Mouse (Mus musculus) adrenal gland (tissue): ENCODE measurements around the gene Gm5773.
"Not testable (repeated sequence)": the region's sequence is repeated elsewhere in the genome, so short reads cannot be mapped to it uniquely, and the experiment has no call there.

ENCODE experiments used
- intact Hi-C: fragments of 180-260 bp; cut with DNase I; formaldehyde crosslinking; loops from one replicate; pipeline ENCODE4 v1.15.1; 2025
- long read RNA-seq, 2 experiments: library from polyadenylated mRNA; unstranded; transcript quantifications; one replicate each; pipeline ENCODE4 v2.0.0; 2020; ENCODE audit warnings: borderline replicate concordance in 1 of 2; ENCODE audit not compliant: insufficient replicate concordance in 1 of 2

Gm5773 gene
- long read RNA-seq, experiment 1: 0 reads
- long read RNA-seq, experiment 2: 0 reads

DNA sequence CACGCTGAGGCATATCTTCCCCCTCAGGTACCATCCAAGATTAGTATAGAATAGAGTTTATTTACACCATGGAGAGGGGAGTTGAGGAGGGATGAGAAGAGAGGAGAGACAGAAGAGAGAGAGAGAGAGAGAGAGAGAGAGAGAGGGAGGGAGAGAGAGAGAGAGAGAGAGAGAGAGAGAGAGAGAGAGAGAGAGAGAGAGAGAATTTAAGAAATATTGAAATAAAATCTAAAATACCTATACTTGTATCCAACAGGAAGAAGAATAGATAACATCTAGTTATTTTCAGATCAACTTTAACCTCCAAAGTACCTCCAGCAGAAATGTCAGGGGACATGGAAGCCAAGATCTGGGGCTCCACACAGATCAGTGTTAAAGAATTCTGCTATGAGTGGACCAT, at the start of gene Gm5773:
Gm5773 (plus strand) TSS at position 301 of the 400 bp plus-strand sequence.
- intact Hi-C loops: not testable (repeated sequence)

GRCm38 (mm10) chr3:93745475-93745874, 27.3 kb upstream of the Gm5773 start:
- intact Hi-C loops: not testable (repeated sequence)

DNA sequence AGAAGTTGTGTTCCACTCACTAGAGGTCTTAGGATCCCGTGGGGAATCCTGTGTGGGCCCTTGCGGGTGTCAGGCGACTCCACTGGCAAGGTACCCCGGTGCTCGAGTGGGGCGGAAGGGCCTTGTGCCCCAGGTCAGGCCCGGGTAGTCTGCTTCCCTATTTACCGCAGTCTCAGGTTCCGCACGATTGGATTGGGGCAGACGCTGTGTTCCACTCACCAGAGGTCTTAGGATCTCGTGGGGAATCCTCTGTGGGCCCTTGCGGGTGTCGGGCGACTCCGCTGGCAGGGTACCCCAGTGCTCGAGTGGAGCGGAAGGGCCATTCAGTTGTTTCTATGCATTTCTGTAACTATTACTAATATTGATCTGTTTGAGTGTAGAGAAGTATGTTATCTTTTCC, 18.8 kb upstream of the Gm5773 start:
- intact Hi-C loops: not testable (repeated sequence)

DNA sequence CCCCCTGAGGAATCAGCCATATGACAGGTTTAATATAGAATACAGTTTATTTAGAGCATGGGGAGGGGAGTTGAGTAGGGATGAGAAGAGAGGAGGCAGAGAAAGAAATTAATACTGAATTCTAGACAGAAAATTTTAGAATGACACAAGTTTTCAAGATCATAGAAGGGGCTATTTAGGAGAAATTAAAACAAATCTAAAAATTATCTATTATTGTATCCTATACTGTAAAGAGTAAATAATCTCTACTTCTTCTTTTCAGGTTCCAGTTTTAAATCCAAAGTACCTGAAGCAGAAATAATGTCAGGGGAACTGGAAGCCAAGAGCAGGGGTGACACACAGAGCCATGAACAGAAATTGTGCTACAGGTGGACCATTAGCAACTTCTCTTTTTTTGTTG, 23.3 kb downstream of the Gm5773 start, which contains the start of gene Tdpoz4:
Tdpoz4 (plus strand) TSS at position 301 of the 400 bp plus-strand sequence.
- intact Hi-C loops: not testable (repeated sequence)

DNA sequence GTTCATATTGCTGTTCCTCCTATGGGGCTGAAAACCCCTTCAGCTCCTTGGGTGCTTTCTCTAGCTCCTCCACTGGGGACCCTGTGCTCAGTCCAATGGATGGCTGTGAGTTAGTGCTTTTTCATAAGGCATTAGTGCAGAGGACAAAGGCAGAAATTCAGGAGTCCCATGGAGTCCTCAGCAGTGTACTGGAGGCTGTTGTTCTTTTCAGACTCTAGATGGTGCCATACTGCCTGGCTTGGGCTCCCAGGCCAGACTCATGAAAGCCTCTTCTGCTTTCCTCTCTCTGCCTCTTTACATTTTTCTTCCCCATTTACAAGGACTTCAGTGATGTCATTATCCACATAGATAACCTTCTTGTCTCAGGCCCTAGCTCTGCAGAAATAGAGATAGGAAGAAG, 40.5 kb downstream of the Gm5773 start:
- intact Hi-C loops: loop anchor here (5.0 kb wide), 1 partner anchor 201 kb away; no protein-coding TSS in a partner anchor
